Mouse (Mus musculus): Measurements from ENCODE around the gene Lamb1. TPM values are rescaled to one million over a fixed set of nuclear protein-coding genes. Genes with fewer than 3 reads are reported as not detected.

Gene Lamb1
- polyA plus RNA-seq, 1 experiment: 23.8 TPM

DNA sequence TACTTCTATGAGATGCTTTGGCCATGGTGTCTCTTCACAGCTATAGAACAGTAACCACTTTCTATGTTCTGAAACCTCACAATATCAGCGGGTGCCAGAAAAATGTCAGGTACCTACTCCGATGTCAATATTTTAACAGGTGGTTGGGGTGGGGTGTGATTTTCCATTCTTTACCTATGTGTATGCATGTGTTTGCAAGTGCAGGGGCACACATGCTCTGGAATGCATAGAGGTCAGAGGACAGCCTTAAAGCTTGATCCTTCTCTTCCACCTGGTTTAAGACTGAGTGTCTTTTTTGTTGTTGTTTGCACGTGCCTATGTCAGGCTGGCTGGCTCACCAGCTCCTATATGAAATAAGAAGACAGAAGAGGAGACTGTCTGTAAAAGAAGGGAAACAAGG is 37.9 kb upstream of the Lamb1 start:
- Histone ChIP-seq H3K36me3 (ENCODE audit: control insufficient read depth, insufficient read depth, low read length) (no peaks in the 10 kb centered on the region), H3K27me3 (ENCODE audit: control insufficient read depth, insufficient read depth, low read length) (no peaks in the 10 kb centered on the region), H3K4me3 (ENCODE audit: low read depth, low read length) (no peak overlapping the region), H3K4me1 (ENCODE audit: control insufficient read depth, insufficient read depth, insufficient read length, low read length) (no peaks in the 10 kb centered on the region), H3K27ac (ENCODE audit: insufficient read depth, low read depth, low read length) (no peak overlapping the region)
- TF ChIP-seq CTCF (IDR thresholded peaks at IDR 0.05; ENCODE audit: extremely low read depth, insufficient read length, insufficient replicate concordance, low read depth, low read length): no peak
- no peak for TF ChIP-seq POLR2A (IDR thresholded peaks at IDR 0.05; ENCODE audit: low read depth, low read length)
- 62% methylated on average over 3 of the region's 3 CpGs for WGBS

DNA sequence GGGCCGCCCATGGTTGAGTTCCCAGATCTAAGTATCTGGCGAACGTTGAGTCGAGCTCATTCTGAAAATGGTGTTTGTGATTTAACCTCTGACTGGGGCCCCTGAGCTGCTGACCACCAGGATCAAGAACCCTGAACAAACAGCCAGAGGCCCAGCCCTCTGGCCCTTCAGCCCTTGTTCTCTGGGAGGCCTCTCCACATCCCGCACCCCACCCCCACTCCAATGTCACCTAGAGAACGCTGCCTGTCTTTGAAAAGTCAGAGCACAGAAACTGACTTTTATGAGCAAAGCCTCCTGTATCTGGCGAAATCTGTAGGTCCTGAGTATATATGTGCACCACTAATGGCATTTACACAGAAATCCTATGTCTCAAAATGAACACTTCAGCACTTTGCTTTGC is 36.2 kb upstream of the Lamb1 start:
- no peak overlapping the region for H3K27ac ChIP-seq (ENCODE audit: insufficient read depth, low read depth, low read length)
- H3K36me3 ChIP-seq (ENCODE audit: control insufficient read depth, insufficient read depth, low read length): no peaks in the 10 kb centered on the region
- H3K4me1 ChIP-seq (ENCODE audit: control insufficient read depth, insufficient read depth, insufficient read length, low read length): no peaks in the 10 kb centered on the region
- H3K27me3 ChIP-seq (ENCODE audit: control insufficient read depth, insufficient read depth, low read length): no peaks in the 10 kb centered on the region
- 80% methylated on average over 7 of the region's 7 CpGs for WGBS
- H3K4me3 ChIP-seq (ENCODE audit: low read depth, low read length): no peak overlapping the region
- TF ChIP-seq CTCF (IDR thresholded peaks at IDR 0.05; ENCODE audit: extremely low read depth, insufficient read length, insufficient replicate concordance, low read depth, low read length): no peak
- TF ChIP-seq POLR2A (IDR thresholded peaks at IDR 0.05; ENCODE audit: low read depth, low read length): no peak

DNA sequence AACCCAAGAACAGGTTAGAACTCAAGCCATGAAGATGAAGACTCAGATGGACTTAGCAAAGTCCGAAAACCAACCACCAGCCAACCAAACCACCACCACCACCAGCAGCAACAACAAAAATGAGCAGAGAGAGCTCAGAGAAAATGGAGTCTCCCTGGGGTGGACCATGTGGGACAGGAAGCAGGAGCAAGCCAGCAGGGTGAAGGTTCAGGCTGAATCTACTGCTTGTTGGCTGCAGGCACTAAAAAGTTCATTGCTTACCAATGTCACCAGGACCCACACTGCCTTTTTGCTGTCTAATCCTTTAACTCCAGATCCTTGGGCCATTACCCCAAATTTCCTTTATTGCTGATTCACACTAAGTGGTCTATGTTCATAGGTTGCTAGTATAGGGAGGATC is 32.4 kb upstream of the Lamb1 start:
- Histone ChIP-seq H3K36me3 (ENCODE audit: control insufficient read depth, insufficient read depth, low read length) (no peaks in the 10 kb centered on the region), H3K4me3 (ENCODE audit: low read depth, low read length) (no peak overlapping the region), H3K27ac (ENCODE audit: insufficient read depth, low read depth, low read length) (no peak overlapping the region), H3K4me1 (ENCODE audit: control insufficient read depth, insufficient read depth, insufficient read length, low read length) (no peaks in the 10 kb centered on the region), H3K27me3 (ENCODE audit: control insufficient read depth, insufficient read depth, low read length) (no peaks in the 10 kb centered on the region)
- no peak for TF ChIP-seq CTCF (IDR thresholded peaks at IDR 0.05; ENCODE audit: extremely low read depth, insufficient read length, insufficient replicate concordance, low read depth, low read length)
- no peak for TF ChIP-seq POLR2A (IDR thresholded peaks at IDR 0.05; ENCODE audit: low read depth, low read length)
- WGBS: 80% methylated on average over 1 of the region's 1 CpGs

DNA sequence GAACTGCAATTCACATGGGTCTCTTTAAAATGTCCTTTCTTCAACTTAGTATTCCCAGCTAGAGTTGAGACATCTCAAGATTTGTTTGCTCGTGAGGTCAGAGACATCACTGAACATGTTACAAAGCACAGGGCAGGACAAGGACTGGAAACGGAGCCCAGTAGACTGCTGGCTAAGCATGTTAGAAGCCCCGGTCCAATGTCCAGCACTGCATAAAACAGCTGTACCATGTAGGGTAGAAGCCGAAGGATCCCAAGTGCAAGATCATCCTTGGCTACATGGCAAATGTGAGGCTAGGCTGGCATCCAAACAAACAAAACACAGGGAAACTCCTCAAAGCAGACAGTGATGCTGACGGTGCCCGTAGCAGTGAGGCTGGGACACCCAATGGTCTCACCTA is 30.0 kb upstream of the Lamb1 start:
- Histone ChIP-seq H3K4me1 (ENCODE audit: control insufficient read depth, insufficient read depth, insufficient read length, low read length) (no peaks in the 10 kb centered on the region), H3K36me3 (ENCODE audit: control insufficient read depth, insufficient read depth, low read length) (no peaks in the 10 kb centered on the region), H3K27ac (ENCODE audit: insufficient read depth, low read depth, low read length) (no peak overlapping the region), H3K27me3 (ENCODE audit: control insufficient read depth, insufficient read depth, low read length) (no peaks in the 10 kb centered on the region), H3K4me3 (ENCODE audit: low read depth, low read length) (no peak overlapping the region)
- TF ChIP-seq CTCF (IDR thresholded peaks at IDR 0.05; ENCODE audit: extremely low read depth, insufficient read length, insufficient replicate concordance, low read depth, low read length) (no peak), POLR2A (IDR thresholded peaks at IDR 0.05; ENCODE audit: low read depth, low read length) (no peak)
- 80% methylated on average over 6 of the region's 6 CpGs for WGBS

DNA sequence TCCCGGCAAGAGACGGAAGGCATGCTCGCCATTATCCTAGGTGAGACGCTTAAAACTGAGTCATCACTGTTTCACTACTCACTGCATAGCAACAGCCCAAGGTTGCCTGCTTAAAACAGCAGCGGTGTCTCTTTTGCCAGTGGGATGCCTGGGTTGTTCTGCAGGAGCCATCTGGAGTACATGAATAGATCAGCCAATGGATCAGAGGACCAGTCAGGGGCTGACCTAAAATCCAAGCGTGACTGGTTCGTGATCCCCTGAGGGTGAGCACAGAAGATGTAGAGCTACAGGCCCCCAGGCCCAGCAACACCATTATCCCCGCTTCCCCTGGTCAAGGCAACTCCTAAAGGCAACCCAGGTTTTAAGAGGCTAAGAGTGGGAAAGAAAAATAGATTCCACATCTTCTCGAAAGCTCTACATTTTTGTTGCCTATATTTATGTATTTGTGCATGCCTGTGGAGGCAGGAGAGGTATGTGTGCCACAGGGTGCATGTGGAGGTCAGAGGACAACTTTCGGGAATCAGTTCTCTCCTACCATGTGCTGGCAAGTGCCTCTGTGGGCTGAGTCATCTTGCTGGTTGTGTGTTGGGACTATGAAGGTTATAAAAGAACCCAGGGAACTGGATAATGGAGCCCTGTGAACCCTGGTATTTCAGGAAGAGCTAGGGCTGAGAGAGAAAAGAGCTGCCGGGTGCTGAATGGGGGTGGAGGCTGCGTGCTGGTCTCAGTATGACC is 28.0 kb upstream of the Lamb1 start:
- no peaks in the 10 kb centered on the region for H3K4me1 ChIP-seq (ENCODE audit: control insufficient read depth, insufficient read depth, insufficient read length, low read length)
- H3K36me3 ChIP-seq (ENCODE audit: control insufficient read depth, insufficient read depth, low read length): no peaks in the 10 kb centered on the region
- TF ChIP-seq POLR2A (IDR thresholded peaks at IDR 0.05; ENCODE audit: low read depth, low read length) (no peak), CTCF (IDR thresholded peaks at IDR 0.05; ENCODE audit: extremely low read depth, insufficient read length, insufficient replicate concordance, low read depth, low read length) (no peak)
- H3K4me3 ChIP-seq (ENCODE audit: low read depth, low read length): no peak overlapping the region
- WGBS: 76% methylated on average over 12 of the region's 12 CpGs
- no peaks in the 10 kb centered on the region for H3K27me3 ChIP-seq (ENCODE audit: control insufficient read depth, insufficient read depth, low read length)
- no peak overlapping the region for H3K27ac ChIP-seq (ENCODE audit: insufficient read depth, low read depth, low read length)

DNA sequence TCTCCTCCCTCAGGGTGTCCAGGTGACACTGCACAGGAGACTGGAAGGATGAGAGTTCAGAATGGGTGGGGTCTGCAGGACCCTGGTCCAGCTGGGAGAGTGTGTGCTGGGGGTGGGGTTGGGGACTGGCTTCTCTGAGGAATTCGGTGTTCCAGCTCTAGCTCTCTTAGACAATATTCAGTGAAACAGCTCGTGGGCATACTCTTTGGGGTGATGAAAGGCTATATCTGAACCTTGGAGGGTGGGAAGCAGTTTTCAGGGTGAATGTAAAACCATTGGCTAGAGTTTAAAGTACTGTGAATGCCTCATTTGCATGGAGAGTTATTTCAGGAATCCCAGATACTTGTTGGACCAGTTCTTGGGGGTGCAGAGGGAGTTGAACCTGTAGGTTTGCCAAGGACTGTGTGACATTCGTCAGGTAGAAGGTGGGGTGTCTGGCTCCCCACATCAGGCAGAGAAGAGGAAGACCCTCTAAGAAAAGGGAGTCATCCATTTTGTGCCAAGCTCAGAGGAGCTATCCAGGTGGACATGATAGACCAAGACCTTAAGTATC is 25.9 kb upstream of the Lamb1 start:
- Histone ChIP-seq H3K36me3 (ENCODE audit: control insufficient read depth, insufficient read depth, low read length) (no peaks in the 10 kb centered on the region), H3K27me3 (ENCODE audit: control insufficient read depth, insufficient read depth, low read length) (no peaks in the 10 kb centered on the region), H3K4me1 (ENCODE audit: control insufficient read depth, insufficient read depth, insufficient read length, low read length) (no peaks in the 10 kb centered on the region), H3K4me3 (ENCODE audit: low read depth, low read length) (no peak overlapping the region), H3K27ac (ENCODE audit: insufficient read depth, low read depth, low read length) (no peak overlapping the region)
- TF ChIP-seq POLR2A (IDR thresholded peaks at IDR 0.05; ENCODE audit: low read depth, low read length): no peak
- TF ChIP-seq CTCF (IDR thresholded peaks at IDR 0.05; ENCODE audit: extremely low read depth, insufficient read length, insufficient replicate concordance, low read depth, low read length): no peak
- WGBS: 77% methylated on average over 3 of the region's 3 CpGs

DNA sequence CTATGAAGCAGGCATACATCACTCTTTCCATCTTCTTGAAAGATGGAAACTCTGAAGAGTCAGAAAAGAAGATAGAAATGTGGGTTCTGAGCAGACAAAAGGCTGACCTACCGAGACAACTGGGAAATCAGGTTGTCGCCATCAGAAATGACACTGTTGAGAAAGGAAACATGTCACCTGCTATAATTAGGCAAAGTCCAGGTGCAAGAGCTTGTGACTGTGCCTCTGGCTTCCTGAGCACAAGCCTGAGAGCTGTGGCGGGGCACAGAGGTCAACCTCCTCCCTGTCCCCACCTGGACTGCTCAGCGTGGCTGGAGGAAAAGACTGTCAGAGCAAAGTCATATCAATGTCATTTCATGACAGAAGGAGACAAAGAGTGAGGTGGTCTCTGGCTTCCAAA is 25.2 kb upstream of the Lamb1 start:
- H3K36me3 ChIP-seq (ENCODE audit: control insufficient read depth, insufficient read depth, low read length): no peaks in the 10 kb centered on the region
- no peaks in the 10 kb centered on the region for H3K27me3 ChIP-seq (ENCODE audit: control insufficient read depth, insufficient read depth, low read length)
- H3K4me3 ChIP-seq (ENCODE audit: low read depth, low read length): no peak overlapping the region
- 22% methylated on average over 4 of the region's 4 CpGs for WGBS
- no peak overlapping the region for H3K27ac ChIP-seq (ENCODE audit: insufficient read depth, low read depth, low read length)
- TF ChIP-seq POLR2A (IDR thresholded peaks at IDR 0.05; ENCODE audit: low read depth, low read length): no peak
- TF ChIP-seq CTCF (IDR thresholded peaks at IDR 0.05; ENCODE audit: extremely low read depth, insufficient read length, insufficient replicate concordance, low read depth, low read length): no peak
- H3K4me1 ChIP-seq (ENCODE audit: control insufficient read depth, insufficient read depth, insufficient read length, low read length): no peaks in the 10 kb centered on the region

Measured in small intestine, adult 2 months (tissue).